Mouse (Mus musculus): ENCODE measurements around the gene Iars2.

- no peak for TF ChIP-seq FLI1 (IDR thresholded peaks at IDR 0.05; ENCODE audit: low read length)
- no peak for TF ChIP-seq GATA1 (IDR thresholded peaks at IDR 0.05; ENCODE audit: borderline replicate concordance, low read length)
Observed at GRCm38 (mm10) chr1:185284740-185285139, 44.5 kb downstream of the Iars2 start.

All from megakaryocyte, embryonic 14.5 days (primary cell).